Mouse (Mus musculus) erythroblast, embryonic 14.5 days (primary cell): ENCODE results near the gene Med13.

Experiments used
- GATA1 ChIP-seq: IDR thresholded peaks from 2 replicates; pipeline ENCODE4 v1.6.1; 2012; ENCODE audit warnings: low read length, inconsistent platforms, mixed read lengths
- TAL1 ChIP-seq: IDR thresholded peaks from 3 replicates; pipeline ENCODE4 v1.6.1; 2012; ENCODE audit warnings: low read length, inconsistent platforms, mixed read lengths

DNA sequence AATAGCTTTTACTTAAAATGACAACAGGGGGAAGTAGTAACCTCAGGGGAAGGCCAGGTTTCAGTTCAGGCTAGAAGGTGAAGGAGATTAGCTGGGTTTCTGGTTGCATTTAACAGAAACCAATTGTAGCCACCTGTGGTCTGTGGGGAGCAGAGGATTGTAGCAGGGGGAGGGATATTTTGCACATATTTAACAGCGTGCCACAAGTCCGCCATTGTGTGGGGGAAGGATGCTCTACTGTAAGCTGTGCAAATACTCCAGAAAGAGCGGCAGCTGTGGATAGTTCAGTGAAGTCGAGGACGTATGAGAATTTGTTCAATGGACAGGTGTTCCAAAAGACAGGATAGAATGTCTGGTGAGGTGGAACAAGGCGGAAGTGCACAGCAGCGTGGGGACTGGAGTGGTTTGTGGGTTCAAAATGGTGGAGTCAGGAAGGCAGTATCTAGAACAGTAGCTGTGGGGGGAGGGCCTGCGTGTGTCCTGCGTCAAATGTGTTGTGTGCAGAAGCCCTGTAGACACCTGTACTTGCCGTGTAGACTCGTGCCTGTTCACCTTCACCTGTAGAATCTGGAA lies 28.4 kb upstream of the Med13 start:
- TF ChIP-seq TAL1 (no peak), GATA1 (no peak)
